Mouse (Mus musculus): ENCODE measurements around the gene Rufy1. TPM values are rescaled to one million over a fixed set of nuclear protein-coding genes. Genes with fewer than 3 reads are reported as not detected.

The Rufy1 gene
- total and polyA plus RNA-seq, 3 experiments = 17.8 to 18.4 TPM; not detected in 1

- H3K36me3 ChIP-seq (ENCODE audit: control insufficient read depth in 1 of 2, insufficient read depth in 2 of 2, low read length in 2 of 2) = peaks cover 0 to 8% of the 10 kb centered on the region in 2 experiments; a peak in 1 of 4 replicates
- H3K9ac ChIP-seq (ENCODE audit: control insufficient read depth, low read depth, low read length, poor library complexity, severe bottlenecking) = no peak overlapping the region
- no peak for DNase-seq (ENCODE audit: low read depth, low spot score)
- no peak overlapping the region for H3K27ac ChIP-seq (ENCODE audit: control insufficient read depth, low read depth, low read length)
- no peak for TF ChIP-seq NRF1 (IDR thresholded peaks at IDR 0.05; ENCODE audit: insufficient read depth, low read depth, low read length, poor library complexity, severe bottlenecking)
- no peak for TF ChIP-seq ZMIZ1 (IDR thresholded peaks at IDR 0.05; ENCODE audit: low read depth, low read length)
- TF ChIP-seq E2F4 (IDR thresholded peaks at IDR 0.05; ENCODE audit: borderline replicate concordance, low read depth, low read length) = no peak
- H3K4me1 ChIP-seq (ENCODE audit: control insufficient read depth in 1 of 2, insufficient read depth in 2 of 2, low read length in 2 of 2) = peaks cover 4 to 10% of the 10 kb centered on the region in 2 experiments; a peak in 3 of 4 replicates
- H3K27me3 ChIP-seq (ENCODE audit: control insufficient read depth in 1 of 2, insufficient read depth in 2 of 2, low read length in 2 of 2) = no peaks in the 10 kb centered on the region
- no peak overlapping the region for H3K4me3 ChIP-seq (ENCODE audit: control insufficient read depth in 1 of 2, insufficient read depth in 1 of 2, low read depth in 2 of 2, low read length in 2 of 2)
- no peaks in the 10 kb centered on the region for H3K79me2 ChIP-seq (ENCODE audit: control insufficient read depth, insufficient read depth, low read length, poor library complexity)
- H3K9me3 ChIP-seq (replicated peaks; ENCODE audit: insufficient read depth, low read length) = no peaks in the 10 kb centered on the region
Observed at GRCm38 (mm10) chr11:50352177-50352576, 78.7 kb downstream of the Rufy1 start.

GRCm38 (mm10) chr11:50346256-50347032 is 84.5 kb downstream of the Rufy1 start:
- no peaks in the 10 kb centered on the region for H3K27me3 ChIP-seq (ENCODE audit: control insufficient read depth in 1 of 2, insufficient read depth in 2 of 2, low read length in 2 of 2)
- no peak for DNase-seq (ENCODE audit: low read depth, low spot score)
- no peak overlapping the region for H3K27ac ChIP-seq (ENCODE audit: control insufficient read depth, low read depth, low read length)
- H3K4me1 ChIP-seq (ENCODE audit: control insufficient read depth in 1 of 2, insufficient read depth in 2 of 2, low read length in 2 of 2) = no peaks in the 10 kb centered on the region
- no peak for TF ChIP-seq MYB (IDR thresholded peaks at IDR 0.05; ENCODE audit: low read depth, low read length)
- TF ChIP-seq GATA1 (IDR thresholded peaks at IDR 0.05; ENCODE audit: low read depth, low read length) = no peak
- TF ChIP-seq EP300 (IDR thresholded peaks at IDR 0.05; ENCODE audit: low read depth in 1 of 2, low read length in 2 of 2) = no peak
- no peak for TF ChIP-seq NRF1 (IDR thresholded peaks at IDR 0.05; ENCODE audit: insufficient read depth, low read depth, low read length, poor library complexity, severe bottlenecking)
- no peak overlapping the region for H3K4me3 ChIP-seq (ENCODE audit: control insufficient read depth in 1 of 2, insufficient read depth in 1 of 2, low read depth in 2 of 2, low read length in 2 of 2)
- no peaks in the 10 kb centered on the region for H3K79me2 ChIP-seq (ENCODE audit: control insufficient read depth, insufficient read depth, low read length, poor library complexity)
- H3K36me3 ChIP-seq (ENCODE audit: control insufficient read depth in 1 of 2, insufficient read depth in 2 of 2, low read length in 2 of 2) = no peaks in the 10 kb centered on the region
- H3K9me3 ChIP-seq (replicated peaks; ENCODE audit: insufficient read depth, low read length) = no peaks in the 10 kb centered on the region
- no peak overlapping the region for H3K9ac ChIP-seq (ENCODE audit: control insufficient read depth, low read depth, low read length, poor library complexity, severe bottlenecking)

GRCm38 (mm10) chr11:50345486-50345885 is 85.4 kb downstream of the Rufy1 start:
- no peak overlapping the region for H3K9ac ChIP-seq (ENCODE audit: control insufficient read depth, low read depth, low read length, poor library complexity, severe bottlenecking)
- DNase-seq (ENCODE audit: low read depth, low spot score) = no peak
- H3K9me3 ChIP-seq (replicated peaks; ENCODE audit: insufficient read depth, low read length) = no peaks in the 10 kb centered on the region
- no peak overlapping the region for H3K4me3 ChIP-seq (ENCODE audit: control insufficient read depth in 1 of 2, insufficient read depth in 1 of 2, low read depth in 2 of 2, low read length in 2 of 2)
- H3K36me3 ChIP-seq (ENCODE audit: control insufficient read depth in 1 of 2, insufficient read depth in 2 of 2, low read length in 2 of 2) = no peaks in the 10 kb centered on the region
- H3K79me2 ChIP-seq (ENCODE audit: control insufficient read depth, insufficient read depth, low read length, poor library complexity) = no peaks in the 10 kb centered on the region
- no peak overlapping the region for H3K27ac ChIP-seq (ENCODE audit: control insufficient read depth, low read depth, low read length)
- TF ChIP-seq TAL1 (IDR thresholded peaks at IDR 0.05; ENCODE audit: low read length) = no peak
- TF ChIP-seq EP300 (IDR thresholded peaks at IDR 0.05; ENCODE audit: low read depth in 1 of 2, low read length in 2 of 2) = no peak
- no peak for TF ChIP-seq KAT2A (conservative IDR thresholded peaks at IDR 0.05; ENCODE audit: low read depth, low read length)
- TF ChIP-seq MEF2A (IDR thresholded peaks at IDR 0.05; ENCODE audit: extremely low read depth, insufficient replicate concordance, low read depth, low read length, poor library complexity, severe bottlenecking) = no peak
- no peak for TF ChIP-seq POLR2AphosphoS5 (IDR thresholded peaks at IDR 0.05; ENCODE audit: borderline replicate concordance, low read depth, low read length)
- TF ChIP-seq MAFK (IDR thresholded peaks at IDR 0.05; ENCODE audit: borderline replicate concordance, low read depth, low read length) = no peak
- no peak for TF ChIP-seq TBP (IDR thresholded peaks at IDR 0.05; ENCODE audit: low read depth, low read length)
- no peak for TF ChIP-seq JUND (IDR thresholded peaks at IDR 0.05; ENCODE audit: low read depth, low read length)
- TF ChIP-seq ZKSCAN1 (IDR thresholded peaks at IDR 0.05; ENCODE audit: low read depth, low read length) = no peak
- no peak for TF ChIP-seq RCOR1 (IDR thresholded peaks at IDR 0.05; ENCODE audit: low read depth, low read length)
- no peak for TF ChIP-seq BHLHE40 (IDR thresholded peaks at IDR 0.05; ENCODE audit: borderline replicate concordance, low read depth, low read length)
- no peak for TF ChIP-seq USF1 (IDR thresholded peaks at IDR 0.05; ENCODE audit: low read depth, low read length)
- no peak for TF ChIP-seq CHD2 (IDR thresholded peaks at IDR 0.05; ENCODE audit: low read length)
- no peak for TF ChIP-seq SMC3 (IDR thresholded peaks at IDR 0.05; ENCODE audit: low read depth, low read length)
- TF ChIP-seq ZC3H11A (IDR thresholded peaks at IDR 0.05; ENCODE audit: low read depth, low read length) = no peak
- no peak for TF ChIP-seq GABPA (IDR thresholded peaks at IDR 0.05; ENCODE audit: low read depth, low read length)
- TF ChIP-seq POLR2AphosphoS2 (IDR thresholded peaks at IDR 0.05; ENCODE audit: low read length) = no peak
- H3K4me1 ChIP-seq (ENCODE audit: control insufficient read depth in 1 of 2, insufficient read depth in 2 of 2, low read length in 2 of 2) = no peaks in the 10 kb centered on the region
- no peaks in the 10 kb centered on the region for H3K27me3 ChIP-seq (ENCODE audit: control insufficient read depth in 1 of 2, insufficient read depth in 2 of 2, low read length in 2 of 2)
